Mouse (Mus musculus) CH12.LX (cell line): ENCODE results near the gene Fbxo6. TPM values are rescaled to one million over a fixed set of nuclear protein-coding genes. Genes with fewer than 3 reads are reported as not detected.

Source experiments
- DNase-seq: peaks from one replicate; pipeline ENCODE4 v3.0.0-alpha.2; 2013; ENCODE audit errors: extremely low read depth
- H3K27ac ChIP-seq: 2 replicates; pipeline ENCODE4 v1.5.1; 2012; ENCODE audit warnings: low read depth, mild to moderate bottlenecking, control low read depth, moderate library complexity; ENCODE audit not compliant: insufficient read depth
- H3K27me3 ChIP-seq: replicated peaks from 2 replicates; pipeline ENCODE3; 2012; ENCODE audit warnings: inconsistent platforms
- H3K36me3 ChIP-seq, 2 experiments: replicated peaks in 1 of 2; 2 replicates each; pipeline versions ENCODE3 to v1.6.1; 2012; ENCODE audit warnings: inconsistent platforms in 1 of 2, low read length in 1 of 2, mild to moderate bottlenecking in 1 of 2, mixed read lengths in 1 of 2, moderate library complexity in 1 of 2; ENCODE audit not compliant: control insufficient read depth in 1 of 2, insufficient read depth in 1 of 2
- H3K4me1 ChIP-seq, 2 experiments: 2 replicates each; pipeline ENCODE4 v1.6.1; 2012; ENCODE audit warnings: inconsistent platforms in 1 of 2, moderate library complexity in 1 of 2; ENCODE audit not compliant: insufficient read depth in 2 of 2, control insufficient read depth in 1 of 2
- H3K4me2 ChIP-seq: 2 replicates; pipeline ENCODE4 v1.6.1; 2012; ENCODE audit warnings: low read depth, mild to moderate bottlenecking, control low read depth; ENCODE audit not compliant: poor library complexity, insufficient read depth, severe bottlenecking
- H3K4me3 ChIP-seq, 3 experiments: fragments of 150-350 bp in 1 of 3; sonication (generic) in 1 of 3; replicated peaks in 1 of 3; 2 replicates each; pipeline versions ENCODE3 to v1.5.1; 2011 to 2012; ENCODE audit warnings: low read depth in 2 of 3, low read length in 2 of 3, mild to moderate bottlenecking in 2 of 3, moderate library complexity in 2 of 3, control low read depth in 1 of 3, improper control_type of control experiment in 1 of 3, inconsistent platforms in 1 of 3, mixed read lengths in 1 of 3; ENCODE audit not compliant: poor library complexity in 1 of 3
- H3K79me2 ChIP-seq: replicated peaks from 2 replicates; pipeline ENCODE4 v1.6.1; 2012; ENCODE audit warnings: mild to moderate bottlenecking, moderate library complexity; ENCODE audit not compliant: control insufficient read depth, poor library complexity, insufficient read depth, severe bottlenecking; ENCODE audit errors: extremely low read depth
- H3K9ac ChIP-seq: 2 replicates; pipeline ENCODE4 v1.6.1; 2012; ENCODE audit warnings: low read depth, mild to moderate bottlenecking, control low read depth, moderate library complexity; ENCODE audit not compliant: insufficient read depth
- H3K9me3 ChIP-seq: replicated peaks from 2 replicates; pipeline ENCODE3; 2012; ENCODE audit warnings: low read length, inconsistent platforms, mixed read lengths
- BHLHE40 ChIP-seq: IDR thresholded peaks from 2 replicates; pipeline ENCODE4 v1.6.1; 2011; ENCODE audit warnings: mild to moderate bottlenecking, low read depth, low read length, improper control_type of control experiment
- CHD2 ChIP-seq: IDR thresholded peaks from 2 replicates; pipeline ENCODE4 v1.6.1; 2011; ENCODE audit warnings: low read length, improper control_type of control experiment
- CTCF ChIP-seq, 2 experiments: IDR thresholded peaks in 1 of 2; conservative IDR thresholded peaks in 1 of 2; 2 replicates each; pipeline ENCODE4 v1.5.1; 2011 to 2012; ENCODE audit warnings: low read depth in 2 of 2, low read length in 2 of 2, improper control_type of control experiment in 1 of 2, inconsistent platforms in 1 of 2, mild to moderate bottlenecking in 1 of 2, moderate library complexity in 1 of 2
- E2F4 ChIP-seq: IDR thresholded peaks from 2 replicates; pipeline ENCODE4 v1.6.1; 2011; ENCODE audit warnings: low read depth, low read length, improper control_type of control experiment; ENCODE audit not compliant: insufficient replicate concordance
- ELF1 ChIP-seq: IDR thresholded peaks from 2 replicates; pipeline ENCODE4 v1.6.1; 2014; ENCODE audit warnings: low read depth, mild to moderate bottlenecking, inconsistent platforms, low read length, improper control_type of control experiment
- ETS1 ChIP-seq: conservative IDR thresholded peaks from 2 replicates; pipeline ENCODE4 v1.6.1; 2012; ENCODE audit warnings: low read depth, mild to moderate bottlenecking, inconsistent platforms, low read length, improper control_type of control experiment, moderate library complexity
- HCFC1 ChIP-seq: IDR thresholded peaks from 2 replicates; pipeline ENCODE4 v1.6.1; 2012; ENCODE audit warnings: low read depth, mild to moderate bottlenecking, inconsistent platforms, low read length, improper control_type of control experiment
- IRF4 ChIP-seq: IDR thresholded peaks from 2 replicates; pipeline ENCODE4 v1.6.1; 2014; ENCODE audit warnings: low read depth, mild to moderate bottlenecking, inconsistent platforms, low read length, improper control_type of control experiment
- JUND ChIP-seq: conservative IDR thresholded peaks from 2 replicates; pipeline ENCODE4 v1.6.1; 2011; ENCODE audit warnings: low read depth, low read length, improper control_type of control experiment
- KAT2A ChIP-seq: IDR thresholded peaks from 2 replicates; pipeline ENCODE4 v1.6.1; 2012; ENCODE audit warnings: low read length, improper control_type of control experiment, inconsistent platforms; ENCODE audit not compliant: insufficient replicate concordance
- MAFK ChIP-seq: IDR thresholded peaks from 2 replicates; pipeline ENCODE4 v1.6.1; 2011; ENCODE audit warnings: low read length, improper control_type of control experiment; ENCODE audit not compliant: insufficient replicate concordance
- MAZ ChIP-seq: IDR thresholded peaks from 2 replicates; pipeline ENCODE4 v1.6.1; 2012; ENCODE audit warnings: low read depth, mild to moderate bottlenecking, inconsistent platforms, low read length, improper control_type of control experiment, moderate library complexity
- MEF2A ChIP-seq: IDR thresholded peaks from 2 replicates; pipeline ENCODE4 v1.6.1; 2014; ENCODE audit warnings: low read depth, mild to moderate bottlenecking, inconsistent platforms, low read length, improper control_type of control experiment, borderline replicate concordance
- MXI1 ChIP-seq: IDR thresholded peaks from 2 replicates; pipeline ENCODE4 v1.6.1; 2011; ENCODE audit warnings: mild to moderate bottlenecking, low read depth, low read length, improper control_type of control experiment
- NELFE ChIP-seq: IDR thresholded peaks from 2 replicates; pipeline ENCODE4 v1.6.1; 2011; ENCODE audit warnings: low read depth, low read length, improper control_type of control experiment
- NRF1 ChIP-seq: IDR thresholded peaks from 2 replicates; pipeline ENCODE4 v1.6.1; 2014; ENCODE audit warnings: low read depth, mild to moderate bottlenecking, inconsistent platforms, low read length, improper control_type of control experiment, moderate library complexity
- PAX5 ChIP-seq: IDR thresholded peaks from 2 replicates; pipeline ENCODE4 v1.6.1; 2012; ENCODE audit warnings: low read length, inconsistent platforms, mixed read lengths
- POLR2A ChIP-seq: IDR thresholded peaks from 2 replicates; pipeline ENCODE4 v1.6.1; 2011; ENCODE audit warnings: low read depth, mild to moderate bottlenecking, improper control_type of control experiment, low read length
- POLR2AphosphoS2 ChIP-seq: IDR thresholded peaks from 2 replicates; pipeline ENCODE4 v1.6.1; 2011; ENCODE audit warnings: low read depth, low read length, improper control_type of control experiment
- SMC3 ChIP-seq: IDR thresholded peaks from 2 replicates; pipeline ENCODE4 v1.6.1; 2011; ENCODE audit warnings: low read depth, low read length, improper control_type of control experiment
- TBP ChIP-seq: conservative IDR thresholded peaks from 2 replicates; pipeline ENCODE4 v1.6.1; 2011; ENCODE audit warnings: low read depth, low read length, improper control_type of control experiment
- USF1 ChIP-seq: IDR thresholded peaks from 2 replicates; pipeline ENCODE4 v1.6.1; 2014; ENCODE audit warnings: low read depth, mild to moderate bottlenecking, inconsistent platforms, low read length, improper control_type of control experiment
- ZC3H11A ChIP-seq: IDR thresholded peaks from 2 replicates; pipeline ENCODE4 v1.6.1; 2012; ENCODE audit warnings: low read depth, mild to moderate bottlenecking, inconsistent platforms, low read length, improper control_type of control experiment
- ZKSCAN1 ChIP-seq: IDR thresholded peaks from 2 replicates; pipeline ENCODE4 v1.6.1; 2012; ENCODE audit warnings: low read depth, inconsistent platforms, low read length, improper control_type of control experiment, borderline replicate concordance
- dilution Hi-C: fragments of 300-500 bp; cut with MboI; formaldehyde crosslinking; loops from 2 replicates; pipeline ENCODE4 v1.14.3; 2020; ENCODE audit warnings: low sequenced_read_pairs; ENCODE audit not compliant: extremely low pct_unique_long_range_greater_than_20kb, extremely low pct_ligation_motif_present
- in situ Hi-C: fragments of 300-500 bp; cut with MboI; formaldehyde crosslinking; loops from 3 replicates; pipeline ENCODE4 v1.14.3; 2019; ENCODE audit warnings: low sequenced_read_pairs, low pct_ligation_motif_present, low pct_unique_long_range_greater_than_20kb, mixed read lengths
- polyA plus RNA-seq: library from polyadenylated mRNA; unstranded; fragments of >175 nt; gene quantifications from 2 replicates; pipeline ENCODE4 v1.2.1, GENCODE M21; 2012; ENCODE audit warnings: low read depth; ENCODE audit not compliant: insufficient read length
- total RNA-seq, 2 experiments: library from RNA; depleted of rRNA; stranded (reverse); fragments of 300-350 nt in 1 of 2; fragments of >200 nt in 1 of 2; gene quantifications; 2 replicates each; pipeline ENCODE4 v1.2.3; 2012 to 2014

Gene Fbxo6
- total and polyA plus RNA-seq, 3 experiments, result 20.8 to 32.5 (median 25.7) TPM

- H3K27ac ChIP-seq, result no peak overlapping the region
- H3K27me3 ChIP-seq, result no peaks in the 10 kb centered on the region
- TF ChIP-seq NRF1 (no peak), CHD2 (no peak), NELFE (no peak), MAFK (no peak), MXI1 (no peak), HCFC1 (no peak), JUND (no peak), POLR2A (no peak), USF1 (no peak), SMC3 (no peak)
- in situ Hi-C loops, result loop anchor here (5.0 to 25.0 kb wide), 3 partner anchors 34 to 461 kb away; partner anchors contain the start of gene Masp2
- peak overlapping the region; percentile 78 for H3K4me2 ChIP-seq
- no peaks in the 10 kb centered on the region for H3K9me3 ChIP-seq
- H3K36me3 ChIP-seq, result peaks cover 26 to 47% of the 10 kb centered on the region in 2 experiments
- peak overlapping the region; percentile 76 to 82 (median 77) for H3K4me3 ChIP-seq
- dilution Hi-C loops, result no loop called here
- H3K4me1 ChIP-seq, result peaks cover 0 to 5% of the 10 kb centered on the region in 2 experiments; a peak in 2 of 4 replicates
- DNase-seq, result no peak
- no peaks in the 10 kb centered on the region for H3K79me2 ChIP-seq
- H3K9ac ChIP-seq, result peak overlapping the region; percentile 69
These were observed 1.0 kb downstream of the Fbxo6 start for GRCm38 (mm10) chr4:148150953-148151266.

GRCm38 (mm10) chr4:148150242-148150641 is 1.7 kb downstream of the Fbxo6 start:
- Histone ChIP-seq H3K9ac (no peak overlapping the region), H3K27me3 (no peaks in the 10 kb centered on the region), H3K79me2 (no peaks in the 10 kb centered on the region), H3K27ac (no peak overlapping the region), H3K4me3 (no peak overlapping the region), H3K9me3 (no peaks in the 10 kb centered on the region), H3K4me1 (peaks cover 0 to 5% of the 10 kb centered on the region in 2 experiments; a peak in 2 of 4 replicates), H3K36me3 (peaks cover 28 to 51% of the 10 kb centered on the region in 2 experiments), H3K4me2 (no peak overlapping the region)
- in situ Hi-C loops, result loop anchor here (5.0 to 25.0 kb wide), 3 partner anchors 33 to 462 kb away; partner anchors contain the start of gene Masp2
- dilution Hi-C loops, result no loop called here
- TF ChIP-seq CTCF (conservative IDR thresholded peaks at IDR 0.05 in 1 of 2, IDR thresholded peaks at IDR 0.05 in 1 of 2; ENCODE audit: low read depth in 2 of 2, low read length in 2 of 2) (no peak), NELFE (no peak), IRF4 (no peak)
- DNase-seq, result no peak

- Histone ChIP-seq H3K9ac (no peak overlapping the region), H3K79me2 (no peaks in the 10 kb centered on the region), H3K36me3 (peaks cover 32 to 58% of the 10 kb centered on the region in 2 experiments), H3K27ac (no peak overlapping the region), H3K4me3 (no peak overlapping the region), H3K9me3 (no peaks in the 10 kb centered on the region), H3K27me3 (no peaks in the 10 kb centered on the region), H3K4me1 (peaks cover 0 to 5% of the 10 kb centered on the region in 2 experiments; a peak in 2 of 4 replicates), H3K4me2 (no peak overlapping the region)
- dilution Hi-C loops (no loop called here), in situ Hi-C loops (no loop called here)
- DNase-seq, result no peak
- no peak for TF ChIP-seq MAFK
- TF ChIP-seq BHLHE40, result no peak
- TF ChIP-seq KAT2A, result no peak
- no peak for TF ChIP-seq E2F4
- TF ChIP-seq ETS1, result no peak
- no peak for TF ChIP-seq POLR2AphosphoS2
- TF ChIP-seq NELFE, result no peak
- no peak for TF ChIP-seq NRF1
- TF ChIP-seq ZKSCAN1, result no peak
- no peak for TF ChIP-seq PAX5
- no peak for TF ChIP-seq ELF1
- no peak for TF ChIP-seq MEF2A
- TF ChIP-seq MAZ, result no peak
- no peak for TF ChIP-seq TBP
- TF ChIP-seq ZC3H11A, result no peak
These were observed 2.4 kb downstream of the Fbxo6 start for GRCm38 (mm10) chr4:148149540-148149939.
